Mouse (Mus musculus) limb, embryonic 14.5 days (tissue): ENCODE measurements at regions not wholly inside any gene's neighbourhood (a gene's known extent, or its start where the extent isn't known, plus 50 kb on each side); places are given as distances from the start of the nearest gene placed in this dataset.

ENCODE experiments used
- ATAC-seq: fragments of 200-750 bp; cut with Nextera tagmentation; 2 replicates; pipeline ENCODE4 v1.8.0; 2017; ENCODE audit warnings: low read depth, moderate number of reproducible peaks, moderate TSS enrichment; ENCODE audit not compliant: low FRiP score
- DNase-seq: peaks from one replicate; pipeline ENCODE4 v3.0.0-alpha.2; 2015; ENCODE audit warnings: low spot score
- H3K27ac ChIP-seq: fragments of 300-500 bp; sonication (generic); replicated peaks from 2 replicates; pipeline ENCODE4 v1.5.1; 2014; ENCODE audit warnings: low read depth, mild to moderate bottlenecking, low read length, moderate library complexity, mixed read lengths
- H3K27me3 ChIP-seq: fragments of 300-500 bp; sonication (generic); 2 replicates; pipeline ENCODE4 v1.6.1; 2014; ENCODE audit warnings: low read length, mixed read lengths; ENCODE audit not compliant: control insufficient read depth, insufficient read depth
- H3K36me3 ChIP-seq: fragments of 300-500 bp; sonication (generic); 2 replicates; pipeline ENCODE4 v1.6.1; 2014; ENCODE audit warnings: mild to moderate bottlenecking, low read length, moderate library complexity, mixed read lengths; ENCODE audit not compliant: control insufficient read depth, insufficient read depth
- H3K4me1 ChIP-seq: fragments of 300-500 bp; sonication (generic); 2 replicates; pipeline ENCODE4 v1.6.1; 2014; ENCODE audit warnings: antibody characterized with exemption, low read length, mixed read lengths; ENCODE audit not compliant: control insufficient read depth, insufficient read depth
- H3K4me2 ChIP-seq: fragments of 300-500 bp; sonication (generic); replicated peaks from 2 replicates; pipeline ENCODE4 v1.6.1; 2014; ENCODE audit warnings: low read depth, mild to moderate bottlenecking, low read length, moderate library complexity; ENCODE audit not compliant: severe bottlenecking
- H3K4me3 ChIP-seq: fragments of 300-500 bp; sonication (generic); replicated peaks from 2 replicates; pipeline ENCODE4 v1.5.1; 2014; ENCODE audit warnings: low read length
- H3K9ac ChIP-seq: fragments of 300-500 bp; sonication (generic); 2 replicates; pipeline ENCODE4 v1.6.1; 2014; ENCODE audit warnings: mild to moderate bottlenecking, low read depth, low read length, moderate library complexity; ENCODE audit not compliant: severe bottlenecking
- H3K9me3 ChIP-seq: fragments of 300-500 bp; sonication (generic); 2 replicates; pipeline ENCODE4 v1.6.1; 2016; ENCODE audit warnings: low read length; ENCODE audit not compliant: control insufficient read depth
- POLR2A ChIP-seq: fragments of 200-500 bp; IDR thresholded peaks from 2 replicates; pipeline ENCODE4 v1.8.0; 2012; ENCODE audit warnings: inconsistent platforms, mild to moderate bottlenecking, moderate library complexity, borderline replicate concordance; ENCODE audit not compliant: insufficient read depth, insufficient read length; ENCODE audit errors: extremely low read depth
- WGBS: fragments of 180-500 bp; shearing (Covaris S2); extraction: QIAGEN DNeasy Blood & Tissue Kit; methylation state at CpG from one replicate; pipeline ENCODE4 v1.1.7; 2014; 5-methylcytosine and 5-hydroxymethylcytosine counted together

DNA sequence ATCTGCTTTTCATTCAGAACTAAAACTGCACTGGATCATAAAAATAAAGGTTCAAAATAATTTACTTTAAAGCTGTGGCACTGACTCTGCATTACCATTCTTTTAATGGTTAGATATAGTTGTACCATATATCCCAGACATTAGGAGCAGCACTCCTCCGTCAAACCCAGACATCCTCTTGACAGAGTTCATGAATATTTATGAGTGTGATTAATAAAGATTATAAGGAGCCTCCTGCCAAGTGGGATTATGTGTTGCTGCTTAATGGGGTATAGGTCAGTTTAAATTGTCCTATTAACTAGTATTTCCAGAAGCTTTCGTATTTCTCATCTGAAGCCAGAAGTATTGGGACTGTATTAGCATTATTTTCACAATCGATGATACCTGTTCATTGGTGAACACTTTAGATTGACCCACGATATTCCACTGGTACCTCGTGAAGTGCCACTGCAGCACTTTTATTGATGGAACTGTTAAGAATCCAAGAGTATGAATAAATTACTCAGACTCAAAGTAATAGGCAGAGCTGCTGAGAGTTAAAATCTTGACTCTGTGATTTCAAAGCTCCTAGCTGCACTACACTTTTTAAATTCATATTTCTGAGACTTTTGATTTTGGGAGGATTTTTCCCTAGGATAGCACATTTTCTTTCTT is 2983.8 kb upstream of the Lrrc6 start:
- no peaks in the 10 kb centered on the region for H3K36me3 ChIP-seq
- H3K27me3 ChIP-seq: no peaks in the 10 kb centered on the region
- H3K4me1 ChIP-seq: no peaks in the 10 kb centered on the region
- TF ChIP-seq POLR2A: no peak
- H3K4me3 ChIP-seq: no peak overlapping the region
- DNase-seq: no peak
- 66% methylated on average over 5 of the region's 5 CpGs for WGBS
- ATAC-seq: no peak
- H3K9me3 ChIP-seq: no peaks in the 10 kb centered on the region
- H3K4me2 ChIP-seq: no peak overlapping the region
- no peak overlapping the region for H3K27ac ChIP-seq
- H3K9ac ChIP-seq: no peak overlapping the region

DNA sequence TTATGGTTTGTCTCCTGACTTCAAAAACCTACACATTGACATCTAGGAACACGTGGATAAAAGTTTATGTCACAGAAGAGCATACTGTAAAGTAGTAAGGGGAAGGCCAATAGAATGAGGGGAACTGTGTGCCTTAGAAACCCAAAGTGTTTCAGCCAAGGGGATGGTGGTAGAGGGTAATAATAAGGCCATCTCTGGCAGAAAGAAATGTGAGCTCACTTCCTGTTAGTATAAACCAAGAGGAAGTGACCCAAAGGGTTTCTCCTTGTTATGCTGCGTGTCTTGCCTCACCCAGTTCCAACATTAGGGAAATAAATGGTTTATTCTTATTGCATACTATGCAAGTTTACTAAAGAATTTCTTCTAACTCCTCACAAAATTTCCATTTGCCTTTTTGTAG is 2982.4 kb upstream of the Lrrc6 start:
- Histone ChIP-seq H3K4me3 (no peak overlapping the region), H3K9ac (no peak overlapping the region), H3K36me3 (no peaks in the 10 kb centered on the region), H3K27ac (no peak overlapping the region), H3K4me2 (no peak overlapping the region), H3K4me1 (no peaks in the 10 kb centered on the region), H3K27me3 (no peaks in the 10 kb centered on the region), H3K9me3 (no peaks in the 10 kb centered on the region)
- 66% methylated on average over 2 of the region's 2 CpGs for WGBS
- DNase-seq (no peak), ATAC-seq (no peak)
- no peak for TF ChIP-seq POLR2A

DNA sequence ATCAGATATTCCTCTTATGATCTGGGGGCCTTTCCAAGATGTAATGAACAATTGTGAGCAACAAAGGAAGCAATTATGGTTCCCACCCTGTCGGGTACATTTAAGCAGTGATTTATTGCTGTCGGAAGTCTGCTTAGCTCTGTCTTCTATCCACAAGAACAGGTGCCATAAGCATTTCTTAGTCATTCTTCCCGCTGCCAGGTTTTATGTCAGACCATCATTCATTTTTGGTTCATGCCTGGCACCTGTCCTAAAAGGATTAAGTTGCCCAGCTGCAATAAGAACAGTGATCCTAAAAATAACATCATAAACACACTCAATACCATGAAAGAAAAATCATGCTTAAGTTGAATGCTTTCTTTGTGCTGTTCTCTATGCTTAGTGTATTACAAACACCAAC is 2980.4 kb upstream of the Lrrc6 start:
- peak; percentile 51 for DNase-seq

DNA sequence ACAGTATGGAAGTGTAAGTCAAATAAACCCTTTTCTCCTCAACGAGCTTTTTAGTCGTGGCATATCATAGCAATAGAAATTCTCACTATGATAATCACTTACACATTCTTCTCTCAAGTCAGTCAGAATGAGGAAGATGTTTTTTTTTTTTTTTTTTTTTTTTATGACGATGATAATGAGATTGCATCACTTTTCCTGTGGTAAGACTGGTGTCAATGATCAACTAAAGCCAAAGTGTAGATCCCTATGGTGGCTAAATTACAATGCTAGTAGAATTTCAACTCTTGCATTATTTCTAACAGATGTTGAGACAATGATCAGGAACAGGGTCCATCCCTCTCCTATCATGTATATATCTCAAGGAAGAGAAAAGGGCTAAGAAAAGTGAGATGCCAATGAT is 2976.3 kb upstream of the Lrrc6 start:
- no peak for TF ChIP-seq POLR2A
- Histone ChIP-seq H3K4me3 (no peak overlapping the region), H3K36me3 (no peaks in the 10 kb centered on the region), H3K4me1 (no peaks in the 10 kb centered on the region), H3K4me2 (no peak overlapping the region), H3K9me3 (no peaks in the 10 kb centered on the region), H3K9ac (no peak overlapping the region), H3K27ac (no peak overlapping the region), H3K27me3 (no peaks in the 10 kb centered on the region)
- DNase-seq (no peak), ATAC-seq (no peak)
- WGBS: 89% methylated on average over 3 of the region's 3 CpGs

More for the DNA sequence above, 2980.4 kb upstream of the Lrrc6 start:
- no peak overlapping the region for H3K27ac ChIP-seq
- no peaks in the 10 kb centered on the region for H3K4me1 ChIP-seq
- no peak overlapping the region for H3K9ac ChIP-seq
- 55% methylated on average over 3 of the region's 3 CpGs for WGBS
- H3K36me3 ChIP-seq: no peaks in the 10 kb centered on the region
- H3K4me3 ChIP-seq: no peak overlapping the region
- ATAC-seq: peak; percentile 63
- H3K27me3 ChIP-seq: no peaks in the 10 kb centered on the region
- TF ChIP-seq POLR2A: no peak
- no peak overlapping the region for H3K4me2 ChIP-seq
- no peaks in the 10 kb centered on the region for H3K9me3 ChIP-seq

DNA sequence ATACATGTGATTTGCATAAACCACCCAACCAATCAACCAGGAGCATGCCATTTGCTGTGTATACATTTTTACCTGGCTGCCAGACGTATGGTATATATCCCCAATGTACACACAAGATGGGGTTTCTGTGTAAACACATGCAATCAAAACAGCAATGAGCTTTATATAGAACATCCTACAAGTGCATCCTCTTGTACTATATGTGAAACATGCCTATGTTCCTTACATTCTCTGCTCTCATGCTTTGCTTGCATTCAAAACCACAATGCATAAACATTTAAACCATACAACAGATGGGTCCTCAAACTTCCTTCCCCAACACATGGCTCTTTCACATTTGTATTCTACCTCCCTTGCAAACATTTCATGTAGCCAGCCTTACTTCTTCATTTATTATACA is 2968.9 kb upstream of the Lrrc6 start:
- no peaks in the 10 kb centered on the region for H3K36me3 ChIP-seq
- H3K9ac ChIP-seq: no peak overlapping the region
- H3K9me3 ChIP-seq: no peaks in the 10 kb centered on the region
- DNase-seq: no peak
- H3K27ac ChIP-seq: no peak overlapping the region
- H3K27me3 ChIP-seq: no peaks in the 10 kb centered on the region
- no peak for ATAC-seq
- 76% methylated on average over 1 of the region's 1 CpGs for WGBS
- H3K4me3 ChIP-seq: no peak overlapping the region
- H3K4me1 ChIP-seq: no peaks in the 10 kb centered on the region
- H3K4me2 ChIP-seq: no peak overlapping the region
- no peak for TF ChIP-seq POLR2A
